Mouse (Mus musculus) hindbrain, embryonic 11.5 days (tissue): ENCODE measurements around the gene Arhgdib. TPM values are rescaled to one million over a fixed set of nuclear protein-coding genes. Genes with fewer than 3 reads are reported as not detected.

Experiments
- ATAC-seq: fragments of 200-750 bp; cut with Nextera tagmentation; 2 replicates; pipeline ENCODE4 v1.8.0; 2017; ENCODE audit warnings: mild to moderate bottlenecking, moderate TSS enrichment, moderate library complexity; ENCODE audit not compliant: low FRiP score
- DNase-seq: peaks from one replicate; pipeline ENCODE4 v3.0.0-alpha.2; 2015; ENCODE audit warnings: low spot score
- H3K27ac ChIP-seq: fragments of 300-500 bp; sonication (generic); 2 replicates; pipeline ENCODE4 v1.5.1; 2014; ENCODE audit warnings: mild to moderate bottlenecking, low read depth, low read length
- H3K27me3 ChIP-seq: fragments of 300-500 bp; sonication (generic); 2 replicates; pipeline ENCODE4 v1.6.1; 2014; ENCODE audit warnings: mild to moderate bottlenecking, low read length, moderate library complexity, mixed read lengths; ENCODE audit not compliant: control insufficient read depth, insufficient read depth
- H3K36me3 ChIP-seq: fragments of 300-500 bp; sonication (generic); 2 replicates; pipeline ENCODE4 v1.6.1; 2014; ENCODE audit warnings: mild to moderate bottlenecking, low read length, moderate library complexity, mixed read lengths; ENCODE audit not compliant: control insufficient read depth, insufficient read depth
- H3K4me1 ChIP-seq: fragments of 300-500 bp; sonication (generic); replicated peaks from 2 replicates; pipeline ENCODE4 v1.6.1; 2014; ENCODE audit warnings: low read length, mixed read lengths; ENCODE audit not compliant: control insufficient read depth, insufficient read depth
- H3K4me2 ChIP-seq: fragments of 300-500 bp; sonication (generic); replicated peaks from 2 replicates; pipeline ENCODE4 v1.6.1; 2014; ENCODE audit warnings: mild to moderate bottlenecking, low read depth, low read length
- H3K4me3 ChIP-seq: fragments of 300-500 bp; sonication (generic); 2 replicates; pipeline ENCODE4 v1.5.1; 2014; ENCODE audit warnings: low read depth, low read length
- H3K9ac ChIP-seq: fragments of 300-500 bp; sonication (generic); 2 replicates; pipeline ENCODE4 v1.6.1; 2014; ENCODE audit warnings: low read depth, low read length
- H3K9me3 ChIP-seq: fragments of 300-500 bp; sonication (generic); 2 replicates; pipeline ENCODE4 v1.6.1; 2016; ENCODE audit warnings: low read length; ENCODE audit not compliant: control insufficient read depth
- WGBS: fragments of 180-500 bp; shearing (Covaris S2); extraction: QIAGEN DNeasy Blood & Tissue Kit; methylation state at CpG from one replicate; pipeline ENCODE4 v1.1.7; 2014; 5-methylcytosine and 5-hydroxymethylcytosine counted together
- polyA plus RNA-seq: library from polyadenylated mRNA; unstranded; fragments of >200 nt; fragmentation: Nextera tagmentation; extraction: Ambion mirVana; gene quantifications from 2 replicates; pipeline ENCODE4 v1.2.1, GENCODE M21; 2014

The Arhgdib gene
- polyA plus RNA-seq, 1 experiment from 2014 or later: 37.3 TPM

DNA sequence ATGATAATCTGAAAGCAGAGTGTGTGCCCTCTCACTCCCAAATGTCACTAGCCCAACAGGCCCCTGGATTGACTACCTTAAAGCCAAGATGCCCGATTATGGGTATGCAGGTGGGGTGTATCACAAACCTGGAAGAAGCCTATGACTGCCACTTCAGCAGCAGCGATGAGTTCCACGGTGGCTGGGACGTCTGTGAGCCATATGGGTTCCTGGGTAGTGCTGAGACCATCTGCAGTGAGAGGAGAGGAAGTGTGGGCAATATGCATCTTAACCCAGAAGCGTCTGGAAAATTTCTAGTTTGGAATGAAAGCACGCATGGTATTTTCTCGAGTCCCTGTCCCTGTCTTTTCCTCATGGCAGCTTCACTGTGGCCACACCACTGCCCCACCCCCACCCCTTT is 20.1 kb downstream of the Arhgdib start:
- no peaks in the 10 kb centered on the region for H3K4me1 ChIP-seq
- no peaks in the 10 kb centered on the region for H3K9me3 ChIP-seq
- WGBS: 83% methylated on average over 7 of the region's 7 CpGs
- no peak for DNase-seq
- no peak overlapping the region for H3K9ac ChIP-seq
- no peak for ATAC-seq
- H3K36me3 ChIP-seq: no peaks in the 10 kb centered on the region
- H3K27ac ChIP-seq: no peak overlapping the region
- no peaks in the 10 kb centered on the region for H3K27me3 ChIP-seq
- no peak overlapping the region for H3K4me2 ChIP-seq
- H3K4me3 ChIP-seq: no peak overlapping the region

GRCm38 (mm10) chr6:136920320-136921257 is 21.1 kb downstream of the Arhgdib start:
- Histone ChIP-seq H3K4me2 (no peak overlapping the region), H3K4me1 (no peaks in the 10 kb centered on the region), H3K4me3 (no peak overlapping the region), H3K9ac (no peak overlapping the region), H3K27me3 (no peaks in the 10 kb centered on the region), H3K9me3 (no peaks in the 10 kb centered on the region), H3K27ac (no peak overlapping the region), H3K36me3 (no peaks in the 10 kb centered on the region)
- DNase-seq: peak; percentile 87
- WGBS: 49% methylated on average over 16 of the region's 16 CpGs
- peak; percentile 53; the same call in 1 of the 2 replicates for ATAC-seq

GRCm38 (mm10) chr6:136917885-136918284 is 23.8 kb downstream of the Arhgdib start:
- 4% methylated on average over 2 of the region's 2 CpGs for WGBS
- Histone ChIP-seq H3K27me3 (no peaks in the 10 kb centered on the region), H3K27ac (no peak overlapping the region), H3K4me2 (no peak overlapping the region), H3K36me3 (no peaks in the 10 kb centered on the region), H3K4me3 (no peak overlapping the region), H3K9me3 (no peaks in the 10 kb centered on the region), H3K4me1 (no peaks in the 10 kb centered on the region), H3K9ac (no peak overlapping the region)
- DNase-seq (no peak), ATAC-seq (no peak)

DNA sequence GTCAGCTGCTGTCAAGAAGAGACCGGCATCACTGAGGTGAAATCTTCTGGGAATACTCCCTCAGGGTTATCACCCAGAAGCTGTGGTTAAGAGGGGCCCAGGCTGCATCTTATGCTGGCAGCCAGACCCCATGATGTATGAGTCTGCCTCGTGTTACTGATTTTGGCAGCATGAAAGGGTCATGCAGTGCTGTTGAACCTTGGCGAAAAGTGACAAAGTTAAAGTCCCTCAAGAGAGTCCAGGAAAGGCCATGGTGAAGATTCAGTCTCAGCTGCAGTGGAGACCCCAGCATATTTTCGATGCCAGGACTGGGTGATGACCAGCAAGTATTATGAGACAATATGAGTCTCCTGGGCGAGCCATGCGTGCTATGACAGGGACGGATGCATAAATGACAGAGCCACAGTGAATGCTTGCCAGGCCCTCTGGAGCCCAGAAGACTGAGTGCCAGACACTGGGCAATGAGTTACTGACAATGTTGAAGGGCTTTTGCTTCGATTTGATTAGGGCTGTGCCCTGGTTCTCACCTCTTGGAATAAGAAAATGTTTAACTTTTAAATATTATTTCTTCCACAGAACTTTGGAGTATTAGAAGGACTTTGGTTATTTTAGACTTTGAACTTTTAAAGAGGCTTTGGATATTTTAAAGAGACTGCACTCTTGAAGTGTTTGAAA is 25.8 kb downstream of the Arhgdib start:
- no peaks in the 10 kb centered on the region for H3K36me3 ChIP-seq
- H3K27ac ChIP-seq: no peak overlapping the region
- no peak overlapping the region for H3K9ac ChIP-seq
- no peaks in the 10 kb centered on the region for H3K9me3 ChIP-seq
- WGBS: 86% methylated on average over 8 of the region's 8 CpGs
- no peak for DNase-seq
- H3K4me2 ChIP-seq: no peak overlapping the region
- no peaks in the 10 kb centered on the region for H3K4me1 ChIP-seq
- no peak overlapping the region for H3K4me3 ChIP-seq
- no peak for ATAC-seq
- no peaks in the 10 kb centered on the region for H3K27me3 ChIP-seq

DNA sequence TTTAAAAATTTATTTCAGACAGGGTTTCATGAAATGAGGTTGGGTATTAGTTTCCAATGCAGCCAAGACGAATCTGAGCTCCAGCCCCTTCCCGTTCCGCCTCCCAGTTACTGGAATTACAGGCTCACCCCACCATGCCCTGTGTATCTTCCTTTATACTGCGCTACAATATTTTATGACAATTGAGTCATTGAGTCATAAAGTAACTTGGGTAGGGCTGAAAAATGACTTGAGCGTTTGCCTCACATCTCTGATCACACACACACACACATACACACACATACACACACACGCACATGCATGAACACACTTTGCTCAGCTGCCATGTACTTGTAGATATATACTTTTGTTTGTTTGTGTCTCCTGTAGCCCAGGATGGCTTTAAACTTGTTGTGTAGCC is 27.5 kb downstream of the Arhgdib start:
- Histone ChIP-seq H3K9me3 (no peaks in the 10 kb centered on the region), H3K36me3 (no peaks in the 10 kb centered on the region), H3K4me1 (no peaks in the 10 kb centered on the region), H3K4me2 (no peak overlapping the region), H3K9ac (no peak overlapping the region), H3K4me3 (no peak overlapping the region), H3K27me3 (no peaks in the 10 kb centered on the region), H3K27ac (no peak overlapping the region)
- 90% methylated on average over 6 of the region's 6 CpGs for WGBS
- ATAC-seq: no peak
- DNase-seq: no peak

- DNase-seq (peak; percentile 34), ATAC-seq (peak; percentile 49)
- Histone ChIP-seq H3K9ac (no peak overlapping the region), H3K27me3 (no peaks in the 10 kb centered on the region), H3K4me3 (0 out of 2 replicates have a peak overlapping the region, but pooled peaks have one; percentile 6), H3K4me1 (no peaks in the 10 kb centered on the region), H3K4me2 (peak overlapping the region; percentile 26; the same call in 1 of the 2 replicates), H3K36me3 (no peaks in the 10 kb centered on the region), H3K27ac (no peak overlapping the region), H3K9me3 (no peaks in the 10 kb centered on the region)
- WGBS: 18% methylated on average over 18 of the region's 18 CpGs
Observed at GRCm38 (mm10) chr6:136913384-136914126, 28.1 kb downstream of the Arhgdib start.

DNA sequence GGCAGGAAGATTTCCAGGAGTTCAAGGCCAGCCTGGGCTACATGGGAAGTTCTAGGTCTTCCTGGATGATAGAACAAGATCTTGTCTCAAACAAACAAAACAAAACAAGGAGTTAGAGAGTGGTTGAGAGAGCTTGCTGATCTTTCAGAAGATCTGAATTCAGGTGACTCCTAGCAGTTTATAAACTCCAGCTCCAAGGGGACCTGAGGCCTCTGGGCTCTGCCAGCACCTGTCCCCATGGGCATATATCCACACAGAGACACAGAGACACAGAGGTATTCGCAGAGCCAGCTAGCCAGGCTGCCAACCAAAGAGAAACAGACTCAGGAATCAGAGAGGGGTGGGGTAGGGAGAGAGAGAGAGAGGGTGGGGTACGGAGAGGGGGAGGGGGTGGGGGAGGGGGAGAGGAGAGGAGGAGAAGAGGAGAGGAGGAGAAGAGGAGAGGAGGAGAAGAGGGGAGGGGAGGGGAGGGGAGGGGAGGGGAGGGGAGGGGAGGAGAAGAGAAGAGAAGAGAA is 28.9 kb downstream of the Arhgdib start:
- H3K27me3 ChIP-seq: no peaks in the 10 kb centered on the region
- no peak for DNase-seq
- WGBS: 71% methylated on average over 1 of the region's 2 CpGs
- no peak overlapping the region for H3K27ac ChIP-seq
- H3K4me1 ChIP-seq: no peaks in the 10 kb centered on the region
- H3K36me3 ChIP-seq: no peaks in the 10 kb centered on the region
- ATAC-seq: no peak
- H3K9ac ChIP-seq: no peak overlapping the region
- no peak overlapping the region for H3K4me2 ChIP-seq
- no peak overlapping the region for H3K4me3 ChIP-seq
- no peaks in the 10 kb centered on the region for H3K9me3 ChIP-seq

GRCm38 (mm10) chr6:136910247-136910890 is 31.3 kb downstream of the Arhgdib start:
- no peak for ATAC-seq
- Histone ChIP-seq H3K4me2 (no peak overlapping the region), H3K9me3 (no peaks in the 10 kb centered on the region), H3K27me3 (no peaks in the 10 kb centered on the region), H3K27ac (no peak overlapping the region), H3K9ac (no peak overlapping the region), H3K4me1 (no peaks in the 10 kb centered on the region), H3K4me3 (no peak overlapping the region), H3K36me3 (no peaks in the 10 kb centered on the region)
- 88% methylated on average over 9 of the region's 9 CpGs for WGBS
- no peak for DNase-seq
